Mouse (Mus musculus): ENCODE measurements at regions not wholly inside any gene's neighbourhood (a gene's known extent, or its start where the extent isn't known, plus 50 kb on each side); places are given as distances from the start of the nearest gene placed in this dataset.

DNA sequence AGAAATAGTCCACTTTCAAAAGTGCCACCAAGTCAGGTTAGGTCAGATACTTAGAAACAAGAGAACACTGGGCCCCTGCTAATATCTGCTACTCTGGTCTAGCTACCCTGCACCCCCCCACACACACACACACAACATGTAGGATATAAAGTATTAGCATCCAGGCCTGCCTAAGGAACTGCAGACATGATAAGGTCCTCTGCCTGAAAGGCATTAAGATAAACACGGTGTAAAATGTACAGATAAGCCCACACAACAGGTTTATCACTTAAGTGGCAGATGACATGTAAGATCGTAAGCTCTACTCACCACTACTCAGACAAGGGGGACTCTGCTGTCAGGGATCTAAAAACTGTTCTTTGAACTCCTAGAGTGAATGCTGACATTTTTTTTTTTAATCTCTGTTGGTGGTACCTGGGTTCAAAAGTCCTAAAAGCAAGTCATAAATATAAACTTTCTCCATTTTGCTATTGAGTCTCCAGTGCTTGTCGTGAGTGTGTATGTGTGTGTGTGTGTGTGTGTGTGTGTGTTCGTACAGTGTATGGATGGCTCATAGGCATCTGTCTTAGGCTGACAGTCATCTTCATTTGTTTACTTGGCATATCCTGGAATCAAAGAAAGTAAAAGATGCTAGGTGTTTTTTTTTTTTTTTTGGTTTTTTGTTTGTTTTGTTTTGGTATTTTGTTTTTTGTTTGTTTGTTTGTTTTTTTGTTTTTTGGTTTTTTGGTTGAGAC, 52.2 kb downstream of the Gm9817 start:
- TF ChIP-seq ZNF384 (IDR thresholded peaks at IDR 0.05; ENCODE audit: low read depth, low read length) (no peak), CHD2 (IDR thresholded peaks at IDR 0.05; ENCODE audit: low read depth, low read length) (no peak), ZC3H11A (IDR thresholded peaks at IDR 0.05; ENCODE audit: borderline replicate concordance, low read depth, low read length) (no peak), HCFC1 (IDR thresholded peaks at IDR 0.05; ENCODE audit: borderline replicate concordance, insufficient read depth, low read length) (no peak), MAFK (IDR thresholded peaks at IDR 0.05; ENCODE audit: insufficient read depth, low read depth, low read length) (no peak)
- Histone ChIP-seq H3K9ac (ENCODE audit: insufficient read depth, low read depth, low read length, poor library complexity, severe bottlenecking) (no peak overlapping the region), H3K4me3 (ENCODE audit: insufficient read depth in 1 of 2, low read depth in 1 of 2, low read length in 2 of 2, poor library complexity in 1 of 2, severe bottlenecking in 1 of 2) (no peak overlapping the region), H3K9me3 (ENCODE audit: control insufficient read depth, insufficient read depth, low read depth, low read length) (no peaks in the 10 kb centered on the region), H3K36me3 (ENCODE audit: control insufficient read depth, insufficient read depth, low read length, poor library complexity, severe bottlenecking) (no peaks in the 10 kb centered on the region), H3K27ac (ENCODE audit: insufficient read depth, low read depth, low read length, poor library complexity, severe bottlenecking) (no peak overlapping the region), H3K4me1 (ENCODE audit: control insufficient read depth in 2 of 2, insufficient read depth in 2 of 2, low read length in 2 of 2, poor library complexity in 1 of 2) (no peaks in the 10 kb centered on the region)
- no peak for DNase-seq (ENCODE audit: low read depth, low spot score)
- in situ Hi-C loops (cut with MboI; ENCODE audit: low sequenced_read_pairs in 2 of 2, unreplicated experiment in 2 of 2) = no loop called here

DNA sequence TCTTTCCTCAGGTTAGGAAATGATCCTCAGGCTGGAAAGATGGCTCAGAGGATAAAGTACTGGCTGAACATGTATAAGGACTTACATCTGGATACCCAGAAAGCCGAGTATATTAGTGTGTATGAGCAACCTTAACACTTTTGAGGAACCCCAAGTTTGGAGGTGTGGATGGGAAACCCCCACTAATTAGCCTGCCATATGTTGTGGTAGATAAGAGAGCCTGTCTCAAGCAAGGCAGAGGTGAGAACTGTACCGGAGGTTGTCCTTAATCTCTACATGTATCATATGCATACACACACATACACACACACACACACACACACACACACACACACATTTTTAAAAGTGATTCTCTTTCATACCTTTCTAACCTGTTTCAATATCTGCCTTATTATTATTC, 62.1 kb downstream of the Gm9817 start:
- H3K36me3 ChIP-seq (ENCODE audit: control insufficient read depth, insufficient read depth, low read length, poor library complexity, severe bottlenecking) = no peaks in the 10 kb centered on the region
- TF ChIP-seq HCFC1 (IDR thresholded peaks at IDR 0.05; ENCODE audit: borderline replicate concordance, insufficient read depth, low read length) (no peak), MAFK (IDR thresholded peaks at IDR 0.05; ENCODE audit: insufficient read depth, low read depth, low read length) (no peak), ZNF384 (IDR thresholded peaks at IDR 0.05; ENCODE audit: low read depth, low read length) (no peak), ZC3H11A (IDR thresholded peaks at IDR 0.05; ENCODE audit: borderline replicate concordance, low read depth, low read length) (no peak), CHD2 (IDR thresholded peaks at IDR 0.05; ENCODE audit: low read depth, low read length) (no peak)
- no peak overlapping the region for H3K9ac ChIP-seq (ENCODE audit: insufficient read depth, low read depth, low read length, poor library complexity, severe bottlenecking)
- H3K9me3 ChIP-seq (ENCODE audit: control insufficient read depth, insufficient read depth, low read depth, low read length) = no peaks in the 10 kb centered on the region
- in situ Hi-C loops (cut with MboI; ENCODE audit: low sequenced_read_pairs in 2 of 2, unreplicated experiment in 2 of 2) = no loop called here
- H3K27ac ChIP-seq (ENCODE audit: insufficient read depth, low read depth, low read length, poor library complexity, severe bottlenecking) = no peak overlapping the region
- H3K4me3 ChIP-seq (ENCODE audit: insufficient read depth in 1 of 2, low read depth in 1 of 2, low read length in 2 of 2, poor library complexity in 1 of 2, severe bottlenecking in 1 of 2) = no peak overlapping the region
- no peaks in the 10 kb centered on the region for H3K4me1 ChIP-seq (ENCODE audit: control insufficient read depth in 2 of 2, insufficient read depth in 2 of 2, low read length in 2 of 2, poor library complexity in 1 of 2)
- DNase-seq (ENCODE audit: low read depth, low spot score) = no peak

- H3K9ac ChIP-seq (ENCODE audit: insufficient read depth, low read depth, low read length, poor library complexity, severe bottlenecking) = no peak overlapping the region
- no peak for DNase-seq (ENCODE audit: low read depth, low spot score)
- in situ Hi-C loops (cut with MboI; ENCODE audit: low sequenced_read_pairs in 2 of 2, unreplicated experiment in 2 of 2) = no loop called here
Measured at GRCm38 (mm10) chr13:45145129-45145528, 66.6 kb downstream of the Gm9817 start.

DNA sequence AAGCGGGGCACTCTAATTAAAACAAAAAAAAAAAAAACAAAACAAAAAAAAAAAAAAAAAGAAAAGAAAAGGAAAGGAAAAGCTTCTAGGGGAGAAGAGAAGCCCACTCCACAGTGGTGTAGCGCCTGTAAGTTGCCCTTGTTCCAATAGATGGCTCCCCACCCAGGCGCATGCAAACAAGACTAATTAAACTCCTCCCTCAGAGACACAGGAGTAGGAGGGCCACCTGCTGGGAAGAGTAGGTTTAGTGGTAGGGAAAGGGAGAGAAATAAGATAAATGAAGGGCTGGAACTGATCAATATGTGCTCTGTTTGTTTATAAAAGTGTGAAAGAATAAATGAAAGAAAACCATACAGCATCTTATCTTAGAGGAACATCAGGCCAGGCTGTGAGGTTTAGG, 77.7 kb downstream of the Gm9817 start:
- Histone ChIP-seq H3K9me3 (ENCODE audit: control insufficient read depth, insufficient read depth, low read depth, low read length) (no peaks in the 10 kb centered on the region), H3K36me3 (ENCODE audit: control insufficient read depth, insufficient read depth, low read length, poor library complexity, severe bottlenecking) (no peaks in the 10 kb centered on the region), H3K9ac (ENCODE audit: insufficient read depth, low read depth, low read length, poor library complexity, severe bottlenecking) (no peak overlapping the region), H3K4me1 (ENCODE audit: control insufficient read depth in 2 of 2, insufficient read depth in 2 of 2, low read length in 2 of 2, poor library complexity in 1 of 2) (no peaks in the 10 kb centered on the region), H3K27ac (ENCODE audit: insufficient read depth, low read depth, low read length, poor library complexity, severe bottlenecking) (no peak overlapping the region), H3K4me3 (ENCODE audit: insufficient read depth in 1 of 2, low read depth in 1 of 2, low read length in 2 of 2, poor library complexity in 1 of 2, severe bottlenecking in 1 of 2) (no peak overlapping the region)
- DNase-seq (ENCODE audit: low read depth, low spot score) = peak; percentile 35
- in situ Hi-C loops (cut with MboI; ENCODE audit: low sequenced_read_pairs in 2 of 2, unreplicated experiment in 2 of 2) = no loop called here
- TF ChIP-seq ZNF384 (IDR thresholded peaks at IDR 0.05; ENCODE audit: low read depth, low read length) (no peak), MAFK (IDR thresholded peaks at IDR 0.05; ENCODE audit: insufficient read depth, low read depth, low read length) (no peak), ZC3H11A (IDR thresholded peaks at IDR 0.05; ENCODE audit: borderline replicate concordance, low read depth, low read length) (no peak), HCFC1 (IDR thresholded peaks at IDR 0.05; ENCODE audit: borderline replicate concordance, insufficient read depth, low read length) (no peak), CHD2 (IDR thresholded peaks at IDR 0.05; ENCODE audit: low read depth, low read length) (no peak)

More at GRCm38 (mm10) chr13:45145129-45145528, 66.6 kb downstream of the Gm9817 start:
- no peaks in the 10 kb centered on the region for H3K36me3 ChIP-seq (ENCODE audit: control insufficient read depth, insufficient read depth, low read length, poor library complexity, severe bottlenecking)
- TF ChIP-seq HCFC1 (IDR thresholded peaks at IDR 0.05; ENCODE audit: borderline replicate concordance, insufficient read depth, low read length) (no peak), ZC3H11A (IDR thresholded peaks at IDR 0.05; ENCODE audit: borderline replicate concordance, low read depth, low read length) (no peak), ZNF384 (IDR thresholded peaks at IDR 0.05; ENCODE audit: low read depth, low read length) (no peak), MAFK (IDR thresholded peaks at IDR 0.05; ENCODE audit: insufficient read depth, low read depth, low read length) (no peak), CHD2 (IDR thresholded peaks at IDR 0.05; ENCODE audit: low read depth, low read length) (no peak)
- no peaks in the 10 kb centered on the region for H3K9me3 ChIP-seq (ENCODE audit: control insufficient read depth, insufficient read depth, low read depth, low read length)
- H3K4me3 ChIP-seq (ENCODE audit: insufficient read depth in 1 of 2, low read depth in 1 of 2, low read length in 2 of 2, poor library complexity in 1 of 2, severe bottlenecking in 1 of 2) = no peak overlapping the region
- no peak overlapping the region for H3K27ac ChIP-seq (ENCODE audit: insufficient read depth, low read depth, low read length, poor library complexity, severe bottlenecking)
- peaks cover 0 to 1% of the 10 kb centered on the region in 2 experiments; a peak in 1 of 4 replicates for H3K4me1 ChIP-seq (ENCODE audit: control insufficient read depth in 2 of 2, insufficient read depth in 2 of 2, low read length in 2 of 2, poor library complexity in 1 of 2)

All from ES-E14 (cell line).